Mouse (Mus musculus): ENCODE measurements at regions not wholly inside any gene's neighbourhood (a gene's known extent, or its start where the extent isn't known, plus 50 kb on each side); places are given as distances from the start of the nearest gene placed in this dataset.

GRCm38 (mm10) chr9:68118266-68118665 lies 278.1 kb downstream of the Vps13c start:
- Histone ChIP-seq H3K4me2 (ENCODE audit: insufficient read depth, low read depth, poor library complexity, severe bottlenecking) (no peak overlapping the region), H3K9me3 (replicated peaks; ENCODE audit: low read length) (no peaks in the 10 kb centered on the region), H3K27me3 (replicated peaks) (peaks cover 9% of the 10 kb centered on the region), H3K79me2 (replicated peaks; ENCODE audit: control insufficient read depth, extremely low read depth, insufficient read depth, poor library complexity, severe bottlenecking) (no peaks in the 10 kb centered on the region), H3K4me1 (ENCODE audit: control insufficient read depth in 1 of 2, insufficient read depth in 2 of 2) (no peaks in the 10 kb centered on the region), H3K36me3 (replicated peaks in 1 of 2; ENCODE audit: control insufficient read depth in 1 of 2, insufficient read depth in 1 of 2, low read length in 1 of 2) (no peaks in the 10 kb centered on the region), H3K9ac (ENCODE audit: insufficient read depth, low read depth) (no peak overlapping the region), H3K27ac (ENCODE audit: insufficient read depth, low read depth) (no peak overlapping the region), H3K4me3 (replicated peaks in 1 of 3; ENCODE audit: low read depth in 2 of 3, low read length in 2 of 3, poor library complexity in 1 of 3) (no peak overlapping the region)
- in situ Hi-C loops (cut with MboI; ENCODE audit: low pct_ligation_motif_present, low pct_unique_long_range_greater_than_20kb, low sequenced_read_pairs) (no loop called here), dilution Hi-C loops (cut with MboI; ENCODE audit: extremely low pct_ligation_motif_present, extremely low pct_unique_long_range_greater_than_20kb, low sequenced_read_pairs) (no loop called here)
- no peak for DNase-seq (ENCODE audit: extremely low read depth)
- TF ChIP-seq ZNF384 (IDR thresholded peaks at IDR 0.05; ENCODE audit: low read depth, low read length) (no peak), MAFK (IDR thresholded peaks at IDR 0.05; ENCODE audit: insufficient replicate concordance, low read length) (no peak), SIN3A (IDR thresholded peaks at IDR 0.05; ENCODE audit: low read length) (no peak), MAZ (IDR thresholded peaks at IDR 0.05; ENCODE audit: low read depth, low read length) (no peak), NELFE (IDR thresholded peaks at IDR 0.05; ENCODE audit: low read depth, low read length) (no peak), ZC3H11A (IDR thresholded peaks at IDR 0.05; ENCODE audit: low read depth, low read length) (no peak)

- H3K27me3 ChIP-seq (replicated peaks), result peaks cover 18% of the 10 kb centered on the region
- H3K4me3 ChIP-seq (replicated peaks in 1 of 3; ENCODE audit: low read depth in 2 of 3, low read length in 2 of 3, poor library complexity in 1 of 3), result no peak overlapping the region
- no peak overlapping the region for H3K9ac ChIP-seq (ENCODE audit: insufficient read depth, low read depth)
- H3K27ac ChIP-seq (ENCODE audit: insufficient read depth, low read depth), result no peak overlapping the region
- H3K36me3 ChIP-seq (replicated peaks in 1 of 2; ENCODE audit: control insufficient read depth in 1 of 2, insufficient read depth in 1 of 2, low read length in 1 of 2), result no peaks in the 10 kb centered on the region
- dilution Hi-C loops (cut with MboI; ENCODE audit: extremely low pct_ligation_motif_present, extremely low pct_unique_long_range_greater_than_20kb, low sequenced_read_pairs), result no loop called here
- H3K4me2 ChIP-seq (ENCODE audit: insufficient read depth, low read depth, poor library complexity, severe bottlenecking), result no peak overlapping the region
- DNase-seq (ENCODE audit: extremely low read depth), result no peak
- H3K9me3 ChIP-seq (replicated peaks; ENCODE audit: low read length), result no peaks in the 10 kb centered on the region
- TF ChIP-seq RCOR1 (conservative IDR thresholded peaks at IDR 0.05; ENCODE audit: low read depth, low read length) (no peak), CHD1 (IDR thresholded peaks at IDR 0.05; ENCODE audit: low read depth, low read length) (no peak), CTCF (conservative IDR thresholded peaks at IDR 0.05 in 1 of 2, IDR thresholded peaks at IDR 0.05 in 1 of 2; ENCODE audit: low read depth in 2 of 2, low read length in 2 of 2) (no peak)
- H3K79me2 ChIP-seq (replicated peaks; ENCODE audit: control insufficient read depth, extremely low read depth, insufficient read depth, poor library complexity, severe bottlenecking), result no peaks in the 10 kb centered on the region
- in situ Hi-C loops (cut with MboI; ENCODE audit: low pct_ligation_motif_present, low pct_unique_long_range_greater_than_20kb, low sequenced_read_pairs), result no loop called here
- H3K4me1 ChIP-seq (ENCODE audit: control insufficient read depth in 1 of 2, insufficient read depth in 2 of 2), result no peaks in the 10 kb centered on the region
Measured at GRCm38 (mm10) chr9:68122266-68122665, 282.1 kb downstream of the Vps13c start.

GRCm38 (mm10) chr9:68131263-68131662 lies 291.1 kb downstream of the Vps13c start:
- TF ChIP-seq POLR2AphosphoS2 (IDR thresholded peaks at IDR 0.05; ENCODE audit: low read depth, low read length) (no peak), UBTF (IDR thresholded peaks at IDR 0.05; ENCODE audit: low read depth, low read length) (no peak), CHD1 (IDR thresholded peaks at IDR 0.05; ENCODE audit: low read depth, low read length) (no peak)
- Histone ChIP-seq H3K4me2 (ENCODE audit: insufficient read depth, low read depth, poor library complexity, severe bottlenecking) (no peak overlapping the region), H3K27me3 (replicated peaks) (peaks cover 8% of the 10 kb centered on the region), H3K36me3 (replicated peaks in 1 of 2; ENCODE audit: control insufficient read depth in 1 of 2, insufficient read depth in 1 of 2, low read length in 1 of 2) (no peaks in the 10 kb centered on the region), H3K4me1 (ENCODE audit: control insufficient read depth in 1 of 2, insufficient read depth in 2 of 2) (no peaks in the 10 kb centered on the region), H3K79me2 (replicated peaks; ENCODE audit: control insufficient read depth, extremely low read depth, insufficient read depth, poor library complexity, severe bottlenecking) (no peaks in the 10 kb centered on the region), H3K9me3 (replicated peaks; ENCODE audit: low read length) (peaks cover 5% of the 10 kb centered on the region), H3K27ac (ENCODE audit: insufficient read depth, low read depth) (no peak overlapping the region), H3K9ac (ENCODE audit: insufficient read depth, low read depth) (no peak overlapping the region), H3K4me3 (replicated peaks in 1 of 3; ENCODE audit: low read depth in 2 of 3, low read length in 2 of 3, poor library complexity in 1 of 3) (no peak overlapping the region)
- in situ Hi-C loops (cut with MboI; ENCODE audit: low pct_ligation_motif_present, low pct_unique_long_range_greater_than_20kb, low sequenced_read_pairs), result no loop called here
- DNase-seq (ENCODE audit: extremely low read depth), result no peak
- dilution Hi-C loops (cut with MboI; ENCODE audit: extremely low pct_ligation_motif_present, extremely low pct_unique_long_range_greater_than_20kb, low sequenced_read_pairs), result no loop called here
